Mouse (Mus musculus) T-helper 17 cell (primary cell): Measurements from ENCODE around the gene Rhobtb1.

ENCODE experiments used
- in situ Hi-C, 2 experiments: fragments of 300-600 bp; cut with MboI, MseI; formaldehyde crosslinking; loops; 1 replicate in 1 of 2; 2 replicates in 1 of 2; pipeline ENCODE4 v1.15.1; 2025; ENCODE audit warnings: high pct_unique_total_duplicates in 2 of 2

The Rhobtb1 gene

GRCm38 (mm10) chr10:69208705-69209104 is 57.5 kb downstream of the Rhobtb1 start:
- in situ Hi-C loops, result loop anchor here in 1 of 2 experiments (25.0 kb wide), 1 partner anchor 1021 kb away; no protein-coding TSS in a partner anchor

GRCm38 (mm10) chr10:69210006-69210405 is 58.8 kb downstream of the Rhobtb1 start:
- in situ Hi-C loops, result loop anchor here in 1 of 2 experiments (10.0 to 25.0 kb wide), 2 partner anchors 1023 to 1315 kb away; no protein-coding TSS in a partner anchor

GRCm38 (mm10) chr10:69210659-69211058 is 59.4 kb downstream of the Rhobtb1 start:
- in situ Hi-C loops, result loop anchor here in 1 of 2 experiments (10.0 to 25.0 kb wide), 2 partner anchors 1023 to 1316 kb away; no protein-coding TSS in a partner anchor

- in situ Hi-C loops, result loop anchor here in 1 of 2 experiments (10.0 to 25.0 kb wide), 2 partner anchors 1024 to 1317 kb away; no protein-coding TSS in a partner anchor
These were observed 60.3 kb downstream of the Rhobtb1 start for GRCm38 (mm10) chr10:69211560-69211959.

GRCm38 (mm10) chr10:69211976-69212375 is 60.7 kb downstream of the Rhobtb1 start:
- in situ Hi-C loops, result loop anchor here in 1 of 2 experiments (10.0 to 25.0 kb wide), 2 partner anchors 1025 to 1317 kb away; no protein-coding TSS in a partner anchor

GRCm38 (mm10) chr10:69212542-69213440 is 61.6 kb downstream of the Rhobtb1 start, which contains the start of gene A930033H14Rik:
A930033H14Rik (minus strand) TSS chr10:69213098.
- in situ Hi-C loops, result loop anchor here in 1 of 2 experiments (10.0 to 25.0 kb wide), 2 partner anchors 1025 to 1318 kb away; no protein-coding TSS in a partner anchor

- in situ Hi-C loops, result loop anchor here in 1 of 2 experiments (10.0 to 25.0 kb wide), 2 partner anchors 1026 to 1319 kb away; no protein-coding TSS in a partner anchor
These were observed 62.2 kb downstream of the Rhobtb1 start for GRCm38 (mm10) chr10:69213451-69213877.

- in situ Hi-C loops, result loop anchor here in 1 of 2 experiments (10.0 to 25.0 kb wide), 2 partner anchors 1027 to 1319 kb away; no protein-coding TSS in a partner anchor
These were observed 62.8 kb downstream of the Rhobtb1 start for GRCm38 (mm10) chr10:69213986-69214385.

GRCm38 (mm10) chr10:69217127-69217690 is 66.0 kb downstream of the Rhobtb1 start:
- in situ Hi-C loops, result loop anchor here in 1 of 2 experiments (10.0 to 25.0 kb wide), 2 partner anchors 1030 to 1322 kb away; no protein-coding TSS in a partner anchor

- in situ Hi-C loops, result loop anchor here in 1 of 2 experiments (10.0 to 25.0 kb wide), 2 partner anchors 1031 to 1324 kb away; no protein-coding TSS in a partner anchor
These were observed 67.4 kb downstream of the Rhobtb1 start for GRCm38 (mm10) chr10:69218458-69219288.

- in situ Hi-C loops, result loop anchor here in 1 of 2 experiments (10.0 to 25.0 kb wide), 2 partner anchors 1032 to 1324 kb away; no protein-coding TSS in a partner anchor
These were observed 68.0 kb downstream of the Rhobtb1 start for GRCm38 (mm10) chr10:69219289-69219626.

- in situ Hi-C loops, result loop anchor here in 1 of 2 experiments (25.0 kb wide), 1 partner anchor 1033 kb away; no protein-coding TSS in a partner anchor
These were observed 69.1 kb downstream of the Rhobtb1 start for GRCm38 (mm10) chr10:69220296-69220695.

GRCm38 (mm10) chr10:69221148-69221547 is 69.9 kb downstream of the Rhobtb1 start:
- in situ Hi-C loops, result loop anchor here in 1 of 2 experiments (25.0 kb wide), 1 partner anchor 1034 kb away; no protein-coding TSS in a partner anchor

- in situ Hi-C loops, result loop anchor here in 1 of 2 experiments (25.0 kb wide), 1 partner anchor 1035 kb away; no protein-coding TSS in a partner anchor
These were observed 70.7 kb downstream of the Rhobtb1 start for GRCm38 (mm10) chr10:69221955-69222354.

GRCm38 (mm10) chr10:69223232-69223631 is 72.0 kb downstream of the Rhobtb1 start:
- in situ Hi-C loops, result loop anchor here in 1 of 2 experiments (25.0 kb wide), 1 partner anchor 1036 kb away; no protein-coding TSS in a partner anchor

- in situ Hi-C loops, result loop anchor here in 1 of 2 experiments (25.0 kb wide), 1 partner anchor 1037 kb away; no protein-coding TSS in a partner anchor
These were observed 73.0 kb downstream of the Rhobtb1 start for GRCm38 (mm10) chr10:69224276-69224675.

- in situ Hi-C loops, result no loop called here
These were observed 74.2 kb downstream of the Rhobtb1 start for GRCm38 (mm10) chr10:69225471-69225870.

- in situ Hi-C loops, result no loop called here
These were observed 74.7 kb downstream of the Rhobtb1 start for GRCm38 (mm10) chr10:69225951-69226350.

GRCm38 (mm10) chr10:69237185-69237584 is 86.0 kb downstream of the Rhobtb1 start:
- in situ Hi-C loops, result no loop called here

GRCm38 (mm10) chr10:69237781-69238180 is 86.5 kb downstream of the Rhobtb1 start:
- in situ Hi-C loops, result no loop called here
